Mouse (Mus musculus) lung, postnatal 0 days (tissue): ENCODE measurements around the gene Fam229b.

Experiments used
- CTCF ChIP-seq: IDR thresholded peaks from 2 replicates; pipeline ENCODE4 v1.5.1; 2016; ENCODE audit warnings: antibody characterized with exemption, mild to moderate bottlenecking
- EP300 ChIP-seq: IDR thresholded peaks from 2 replicates; pipeline ENCODE4 v1.6.1; 2016; ENCODE audit warnings: antibody characterized with exemption, mild to moderate bottlenecking, control low read depth

DNA sequence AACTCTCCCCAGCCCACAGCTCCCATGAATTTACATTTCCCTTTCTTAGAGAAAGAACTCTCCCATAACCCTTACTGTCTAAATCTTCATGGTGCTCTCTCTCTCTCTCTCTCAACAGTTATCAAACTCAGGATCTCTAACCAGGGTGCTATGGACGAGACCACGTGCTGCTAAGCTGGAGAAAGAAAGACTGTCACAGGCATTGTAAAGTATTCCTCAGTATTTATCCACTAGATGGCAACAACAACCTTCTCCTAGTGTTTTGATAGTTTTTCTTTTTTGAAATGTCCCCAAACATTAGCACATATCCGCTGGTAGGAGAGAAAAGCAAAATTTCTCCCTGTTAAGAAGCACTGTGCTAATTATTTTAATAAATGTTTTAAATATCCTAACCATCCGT lies 12.3 kb downstream of the Fam229b start:
- TF ChIP-seq EP300 (no peak), CTCF (peak; percentile 58)
